Mouse (Mus musculus): ENCODE measurements around the gene Dgkk.
"Not testable (repeated sequence)": the region's sequence is repeated elsewhere in the genome, so short reads cannot be mapped to it uniquely, and the experiment has no call there.

Gene Dgkk

DNA sequence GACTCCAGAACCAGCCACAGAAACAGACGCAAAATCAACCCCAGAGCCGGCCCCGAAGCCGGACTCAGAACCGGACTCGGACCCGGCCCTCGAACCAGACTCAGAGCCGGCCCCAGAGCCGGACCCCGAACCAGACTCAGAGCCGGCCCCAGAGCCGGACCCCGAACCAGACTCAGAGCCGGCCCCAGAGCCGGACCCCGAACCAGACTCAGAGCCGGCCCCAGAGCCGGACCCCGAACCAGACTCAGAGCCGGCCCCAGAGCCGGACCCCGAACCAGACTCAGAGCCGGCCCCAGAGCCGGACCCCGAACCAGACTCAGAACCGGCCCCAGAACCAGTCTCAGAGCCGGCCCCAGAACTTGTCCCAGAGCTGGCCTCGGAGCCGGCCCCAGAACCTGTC is at the start of gene Dgkk:
Gene Dgkk, plus strand, starts transcription at position 301 of the 400 bp plus-strand sequence.
- not testable (repeated sequence) for DNase-seq (ENCODE audit: low read depth, low spot score)

DNA sequence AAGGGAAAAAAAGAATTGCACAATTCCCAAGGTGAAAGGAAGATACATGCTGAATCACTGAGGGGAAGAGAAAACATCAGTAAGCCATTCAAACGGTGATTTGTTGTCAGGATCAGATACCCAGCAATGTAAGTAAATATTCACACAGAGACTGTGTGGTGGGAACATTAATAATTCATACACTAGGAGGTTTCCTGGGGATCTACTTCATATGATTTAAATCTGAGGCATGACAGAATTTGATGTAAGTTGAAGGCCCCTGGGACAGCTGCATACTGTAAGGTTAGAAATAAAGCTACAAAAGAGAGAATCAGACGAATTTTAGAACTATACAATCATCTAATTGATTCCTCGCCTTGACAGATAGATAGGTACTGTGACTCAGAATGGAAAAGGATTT is 45.1 kb upstream of the Dgkk start:
- DNase-seq (ENCODE audit: low read depth, low spot score) = no peak

DNA sequence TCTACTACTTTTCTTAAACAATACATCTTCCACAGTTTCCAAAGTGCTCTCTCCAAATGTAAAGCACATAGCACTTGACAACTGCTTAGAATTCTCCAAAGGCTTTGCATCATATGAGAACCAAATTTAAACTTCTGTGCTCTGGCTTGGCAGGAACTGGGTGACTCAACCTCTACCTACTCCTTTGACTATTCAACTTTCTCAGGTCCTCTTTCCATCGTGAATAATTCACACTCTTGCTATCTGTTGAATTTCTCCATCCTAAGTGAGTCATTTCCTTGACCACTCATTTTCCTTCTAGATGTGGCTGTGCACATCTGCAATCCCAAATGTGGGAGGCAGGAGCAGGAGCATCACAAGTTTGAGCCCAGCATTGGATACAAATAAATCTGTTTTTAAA is 28.4 kb upstream of the Dgkk start:
- no peak for DNase-seq (ENCODE audit: low read depth, low spot score)

DNA sequence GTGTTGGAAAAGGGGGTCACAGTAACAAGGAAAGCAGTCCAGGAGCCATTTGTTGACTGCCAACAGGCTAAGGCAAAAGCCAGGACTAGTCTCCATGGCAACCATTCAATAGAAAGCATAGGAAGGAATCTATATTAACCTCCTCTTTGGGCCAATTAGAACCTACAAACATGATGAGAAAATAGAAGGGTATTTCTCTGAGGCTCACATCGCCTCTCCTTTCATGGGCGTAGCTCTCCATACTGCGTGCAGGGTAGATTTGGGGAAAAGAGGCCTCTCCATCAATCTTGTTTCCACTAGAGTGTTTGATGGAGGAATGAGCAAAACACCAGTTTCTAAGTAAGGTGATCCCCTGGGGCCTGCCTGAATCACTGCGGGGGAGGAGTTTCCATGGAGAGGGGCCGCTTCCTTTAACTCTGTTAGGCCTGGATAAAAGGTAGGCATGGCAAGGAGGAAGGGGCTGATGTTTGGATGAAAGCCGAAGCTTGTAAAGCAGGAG is 27.5 kb upstream of the Dgkk start:
- DNase-seq (ENCODE audit: low read depth, low spot score) = peak; percentile 13

DNA sequence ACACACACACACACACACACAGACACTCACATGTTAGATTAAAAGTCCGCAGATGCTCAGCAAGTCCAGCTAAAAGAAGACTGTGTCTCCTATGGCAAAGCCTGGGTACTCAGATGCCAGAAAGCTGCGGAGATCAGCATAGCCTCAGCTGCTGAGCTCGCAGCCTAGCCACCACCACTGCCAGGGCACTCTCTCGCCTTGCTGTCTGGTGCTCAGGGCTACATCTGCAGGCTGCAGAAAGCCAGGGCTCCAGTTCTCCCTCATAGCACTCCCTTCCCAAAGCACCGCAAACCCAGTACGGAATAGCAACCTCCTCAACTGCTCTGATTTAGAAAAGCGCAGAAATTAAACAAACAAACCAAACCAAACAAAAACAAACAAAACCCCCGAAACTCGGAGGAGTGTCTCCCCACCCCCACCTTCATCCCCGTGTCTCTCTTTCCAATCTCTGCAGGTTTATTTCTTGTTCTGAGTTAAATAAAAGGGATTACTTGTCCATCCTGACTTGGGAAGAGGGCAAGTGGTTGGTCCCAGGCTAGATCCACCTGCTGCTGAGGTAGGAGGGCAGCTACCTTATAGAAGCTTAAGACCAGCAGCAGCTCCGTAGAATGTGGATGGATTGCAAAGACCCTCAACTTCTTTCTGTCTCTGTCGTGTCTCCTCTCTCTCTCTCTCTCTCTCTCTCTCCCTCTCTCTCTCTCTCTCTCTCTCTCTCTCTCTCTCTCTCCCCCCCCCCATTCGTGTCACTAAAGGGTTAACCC is 1.4 kb upstream of the Dgkk start:
- no peak for DNase-seq (ENCODE audit: low read depth, low spot score)

DNA sequence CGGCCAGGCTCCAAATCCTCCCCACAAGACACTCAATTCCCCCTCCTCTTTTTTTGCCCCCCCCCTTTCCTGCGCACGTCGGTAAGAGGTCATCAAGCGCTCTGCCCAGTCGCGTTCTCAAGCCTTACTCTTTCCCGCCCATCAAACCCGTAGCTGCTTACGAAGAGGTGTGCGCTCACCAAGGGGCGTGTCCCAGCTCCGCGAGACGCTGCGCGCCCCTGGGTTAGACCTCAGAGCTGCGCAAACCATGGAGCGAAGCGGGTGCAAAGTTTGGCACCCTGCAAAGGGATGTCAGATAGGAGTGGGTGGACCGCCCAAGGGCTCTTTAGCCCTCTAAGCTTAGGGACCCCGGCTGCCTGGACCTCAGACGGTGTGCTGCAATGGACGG is 862 bp upstream of the Dgkk start:
- DNase-seq (ENCODE audit: low read depth, low spot score) = peak; percentile 69

DNA sequence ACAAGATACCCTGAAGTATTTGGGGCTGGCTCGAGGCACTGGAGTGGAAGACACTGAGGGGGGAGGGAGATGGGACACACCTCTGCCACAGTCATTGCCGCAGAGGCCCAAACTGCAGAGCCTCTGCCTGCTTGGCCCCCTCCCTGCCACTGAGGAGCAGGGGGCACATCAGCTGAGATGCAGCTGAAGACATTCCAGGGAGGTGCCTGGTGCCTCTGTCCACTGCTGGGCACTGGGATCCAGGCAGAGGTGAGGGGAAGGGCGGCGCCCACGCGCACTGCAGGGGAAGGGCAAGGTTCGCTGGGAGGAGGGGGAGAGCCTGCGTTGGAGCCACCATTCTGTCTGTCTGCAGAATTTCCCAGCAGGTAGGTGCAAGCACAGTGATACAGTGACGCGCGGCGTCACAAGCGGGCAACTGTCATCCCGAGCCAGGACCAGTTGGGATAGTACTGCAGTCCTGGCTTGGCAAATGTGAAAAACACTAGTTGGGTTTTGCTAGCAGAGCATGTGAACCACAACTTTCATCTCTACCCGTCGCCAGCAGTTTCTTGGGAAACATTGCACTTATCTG is 948 bp downstream of the Dgkk start:
- DNase-seq (ENCODE audit: low read depth, low spot score) = peak; percentile 3

DNA sequence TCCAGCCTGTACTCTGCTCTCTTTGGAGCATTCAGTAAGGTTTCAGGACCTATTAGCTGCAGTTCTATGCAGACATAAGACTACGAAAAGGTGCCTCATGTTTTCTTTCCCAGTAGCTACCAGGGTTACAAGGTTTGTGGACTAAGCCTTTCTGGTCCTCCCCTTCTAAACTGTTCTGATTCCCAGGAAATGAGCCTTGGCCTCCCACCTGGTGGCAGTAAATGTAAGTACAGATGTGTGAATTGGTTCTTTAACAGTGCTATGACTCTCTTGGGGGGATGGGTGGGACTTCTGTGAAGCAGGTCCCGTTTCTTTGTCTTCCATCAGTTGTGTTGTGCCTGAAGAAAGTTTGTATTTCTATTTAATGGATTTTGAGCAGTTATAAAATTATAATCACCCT is 53.4 kb downstream of the Dgkk start:
- DNase-seq (ENCODE audit: low read depth, low spot score) = peak; percentile 34

DNA sequence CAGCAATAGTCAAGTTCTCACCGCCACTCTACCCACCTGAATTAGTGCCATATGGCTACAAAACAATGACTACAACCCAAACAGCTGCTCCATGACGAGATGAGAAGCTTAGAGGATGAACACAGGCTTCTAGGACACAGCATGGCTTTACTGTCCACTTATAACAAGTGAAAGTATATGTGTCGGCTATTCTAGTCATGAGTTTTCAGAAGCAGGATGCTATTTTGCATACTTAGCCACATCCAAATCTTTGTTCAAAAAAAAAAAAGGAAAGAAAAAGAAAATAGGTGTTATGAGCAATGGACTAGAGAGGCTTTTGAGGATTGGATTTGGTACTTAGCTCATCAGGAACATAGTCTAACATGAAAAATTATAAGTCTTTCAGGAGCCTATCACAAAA is 74.4 kb downstream of the Dgkk start:
- no peak for DNase-seq (ENCODE audit: low read depth, low spot score)

DNA sequence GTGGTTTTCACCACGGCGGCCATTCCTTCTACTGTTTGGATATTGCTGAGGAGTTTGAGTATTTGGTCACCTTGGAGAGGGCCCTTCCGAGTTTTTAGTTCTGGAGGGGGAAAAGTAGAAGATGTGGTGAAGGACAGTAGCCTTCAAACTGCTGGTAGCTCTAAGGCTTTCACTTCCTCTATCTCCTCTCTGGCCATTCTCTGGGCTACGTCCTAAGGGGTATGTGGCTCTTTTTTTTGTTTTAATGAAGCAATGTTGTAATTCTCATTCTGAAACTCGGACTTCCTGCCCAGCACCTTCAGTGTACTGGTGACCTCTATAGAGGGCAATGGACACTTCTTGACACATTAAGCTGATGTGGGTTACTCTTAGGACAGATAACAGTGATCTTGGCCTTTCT is 75.0 kb downstream of the Dgkk start:
- DNase-seq (ENCODE audit: low read depth, low spot score) = no peak

DNA sequence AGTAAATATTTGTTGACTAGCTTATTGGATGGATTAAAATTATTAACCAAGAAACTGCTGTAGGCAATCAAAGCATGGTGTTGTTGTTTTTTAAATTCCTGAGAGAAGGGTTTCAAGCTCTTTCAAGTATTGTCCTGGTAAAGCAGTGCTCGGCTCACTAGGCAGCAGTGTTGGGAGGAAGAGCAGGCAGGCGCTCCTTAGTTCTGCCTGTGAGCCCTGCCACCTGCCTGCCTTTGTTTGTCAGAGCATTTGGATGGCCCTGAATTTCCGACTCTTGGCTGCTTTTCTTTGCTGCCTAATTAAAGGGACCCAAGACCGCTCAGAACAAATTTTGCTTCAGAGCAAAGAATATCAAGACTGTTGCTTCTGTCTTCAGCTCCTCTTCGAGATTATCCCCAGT is 114.8 kb downstream of the Dgkk start:
- DNase-seq (ENCODE audit: low read depth, low spot score) = no peak

DNA sequence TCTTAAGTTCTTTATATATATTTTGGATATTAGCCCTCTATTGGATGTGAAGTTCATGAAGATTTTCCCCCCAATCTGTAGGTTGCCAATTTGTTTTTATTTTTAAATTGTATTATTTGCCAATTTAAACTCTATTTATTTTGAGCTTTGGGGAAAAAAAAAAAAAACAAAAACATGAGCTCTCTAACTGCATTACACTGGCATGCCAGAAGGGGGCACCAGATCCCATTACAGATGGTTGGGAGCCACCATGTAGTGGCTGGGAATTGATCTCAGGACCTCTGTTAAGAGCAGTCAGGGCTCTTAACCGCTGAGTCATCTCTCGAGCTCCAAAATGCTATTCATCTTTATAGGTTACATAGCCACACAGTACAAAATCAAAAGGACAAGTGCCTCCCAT is 131.9 kb downstream of the Dgkk start:
- peak; percentile 20 for DNase-seq (ENCODE audit: low read depth, low spot score)

DNA sequence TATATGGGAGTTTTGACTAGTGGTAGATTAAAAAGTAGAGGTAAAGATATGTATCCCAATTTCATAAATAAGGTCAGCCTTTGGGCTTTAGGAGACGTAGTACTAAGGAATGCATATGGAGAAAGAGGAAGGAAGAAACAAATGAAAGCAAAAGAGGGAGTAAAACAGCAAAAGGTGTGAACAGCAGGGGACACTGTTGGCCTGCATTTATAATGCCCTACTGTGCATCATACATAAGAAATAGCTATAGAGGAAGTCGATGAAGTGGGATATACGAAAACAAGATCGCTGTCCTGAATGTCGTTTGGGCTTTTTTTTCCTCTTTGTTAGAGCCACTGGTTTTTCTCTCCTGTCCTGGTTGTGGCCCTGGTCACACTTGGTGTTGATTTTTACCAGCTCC is 143.1 kb downstream of the Dgkk start:
- no peak for DNase-seq (ENCODE audit: low read depth, low spot score)

DNA sequence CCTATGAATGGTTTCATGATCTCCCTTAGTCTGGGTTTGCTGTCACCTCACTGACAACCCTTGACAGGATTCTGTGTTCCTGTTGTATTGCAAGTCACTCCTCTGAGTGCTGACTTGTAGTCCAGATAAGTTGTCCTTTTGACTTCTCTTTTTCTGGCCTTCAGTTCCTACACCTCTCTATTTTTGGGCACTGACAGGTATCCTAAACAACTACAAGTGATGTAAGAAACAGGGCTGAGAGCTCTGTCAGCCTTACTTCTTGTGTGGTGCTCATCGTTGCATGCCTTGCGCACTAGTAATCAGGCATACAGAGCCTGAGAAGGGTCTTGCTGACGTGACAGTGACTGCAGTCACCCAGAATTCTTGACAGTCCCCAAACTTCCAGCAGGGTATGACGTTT is 147.1 kb downstream of the Dgkk start:
- no peak for DNase-seq (ENCODE audit: low read depth, low spot score)

DNA sequence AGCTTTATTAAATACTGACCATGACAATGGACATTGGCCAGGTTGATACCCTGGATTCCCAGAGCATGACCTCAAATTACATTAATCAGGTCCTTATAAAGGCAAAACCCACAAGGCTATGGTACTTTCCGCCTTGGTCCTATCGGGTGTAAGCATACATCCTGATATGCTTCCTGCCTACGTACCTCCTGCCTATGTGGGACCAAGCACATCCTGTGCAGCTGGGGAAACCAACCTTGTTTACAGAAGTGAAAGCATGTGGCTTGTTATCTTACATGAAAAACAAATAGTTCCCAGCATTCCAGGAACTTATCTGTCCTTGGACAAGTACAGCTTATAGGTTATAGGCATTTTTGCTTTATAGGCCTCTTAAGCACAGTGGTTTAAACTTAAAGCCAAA is 189.5 kb downstream of the Dgkk start:
- no peak for DNase-seq (ENCODE audit: low read depth, low spot score)

DNA sequence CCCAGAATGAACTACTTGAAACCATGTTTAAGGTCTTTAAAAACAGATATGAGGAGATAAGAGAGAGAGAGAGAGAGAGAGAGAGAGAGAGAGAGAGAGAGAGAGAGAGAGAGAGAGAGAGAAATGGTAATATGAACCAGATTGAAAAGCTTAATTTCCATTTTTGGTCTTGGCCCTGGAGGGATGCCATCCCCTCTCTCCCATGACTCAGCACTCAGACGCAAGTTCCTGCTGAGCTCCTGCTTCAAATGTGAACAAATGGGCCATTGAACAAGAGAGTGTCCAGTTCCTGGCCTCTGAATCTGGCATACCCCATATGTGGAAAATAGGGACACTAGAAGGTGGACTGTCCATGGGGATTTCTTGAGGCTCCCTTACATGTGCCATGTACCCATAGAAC is 192.8 kb downstream of the Dgkk start:
- no peak for DNase-seq (ENCODE audit: low read depth, low spot score)

DNA sequence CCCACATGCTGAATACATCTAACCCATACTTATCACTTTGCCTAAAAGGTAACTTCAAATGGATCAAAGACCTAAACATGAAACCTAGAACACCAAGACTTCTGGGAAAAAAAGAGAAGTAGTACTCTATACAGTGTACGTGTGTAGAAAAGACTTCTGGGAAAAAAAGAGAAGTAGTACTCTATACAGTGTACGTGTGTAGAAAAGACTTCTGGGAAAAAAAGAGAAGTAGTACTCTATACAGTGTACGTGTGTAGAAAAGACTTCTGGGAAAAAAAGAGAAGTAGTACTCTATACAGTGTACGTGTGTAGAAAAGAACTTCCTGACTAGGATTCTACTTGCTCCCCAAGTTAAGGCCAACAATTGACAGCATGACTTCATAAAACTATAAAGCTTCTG is 204.8 kb downstream of the Dgkk start:
- DNase-seq (ENCODE audit: low read depth, low spot score) = not testable (repeated sequence)
